Mouse (Mus musculus) forelimb bud, embryonic 11.5 days (tissue): ENCODE results near the gene Arhgap22.

ENCODE experiments used
- DNase-seq: peaks from one replicate; pipeline ENCODE4 v3.0.0-alpha.2; 2012; ENCODE audit warnings: low read depth, low spot score

Arhgap22 gene

GRCm38 (mm10) chr14:33212958-33213309 lies 892 bp upstream of the Arhgap22 start:
- DNase-seq, result no peak

- DNase-seq, result no peak
These were observed 922 bp downstream of the Arhgap22 start for GRCm38 (mm10) chr14:33214767-33215128.

- DNase-seq, result no peak
These were observed 1.3 kb downstream of the Arhgap22 start for GRCm38 (mm10) chr14:33215163-33215562.

GRCm38 (mm10) chr14:33216343-33217208 lies 2.8 kb downstream of the Arhgap22 start:
- no peak for DNase-seq

- no peak for DNase-seq
These were observed 11.4 kb downstream of the Arhgap22 start for GRCm38 (mm10) chr14:33225235-33225634.

- no peak for DNase-seq
These were observed 16.8 kb downstream of the Arhgap22 start for GRCm38 (mm10) chr14:33230672-33231071.

- DNase-seq, result no peak
These were observed 17.5 kb downstream of the Arhgap22 start for GRCm38 (mm10) chr14:33231311-33231710.

- no peak for DNase-seq
These were observed 18.2 kb downstream of the Arhgap22 start for GRCm38 (mm10) chr14:33232048-33232447.

- DNase-seq, result peak; percentile 29
These were observed 21.8 kb downstream of the Arhgap22 start for GRCm38 (mm10) chr14:33235661-33236060.

- DNase-seq, result no peak
These were observed 26.6 kb downstream of the Arhgap22 start for GRCm38 (mm10) chr14:33240400-33240799.

- no peak for DNase-seq
These were observed 29.4 kb downstream of the Arhgap22 start for GRCm38 (mm10) chr14:33243261-33243660.

- DNase-seq, result no peak
These were observed 30.7 kb downstream of the Arhgap22 start for GRCm38 (mm10) chr14:33244519-33244918.

GRCm38 (mm10) chr14:33244946-33245345 lies 31.1 kb downstream of the Arhgap22 start:
- no peak for DNase-seq

- DNase-seq, result peak; percentile 53
These were observed 32.6 kb downstream of the Arhgap22 start for GRCm38 (mm10) chr14:33246476-33246875.

GRCm38 (mm10) chr14:33247623-33248022 lies 33.8 kb downstream of the Arhgap22 start:
- DNase-seq, result peak; percentile 28

GRCm38 (mm10) chr14:33248741-33249140 lies 34.9 kb downstream of the Arhgap22 start:
- no peak for DNase-seq

- DNase-seq, result peak; percentile 32
These were observed 36.6 kb downstream of the Arhgap22 start for GRCm38 (mm10) chr14:33250215-33250939.

GRCm38 (mm10) chr14:33250956-33251745 lies 37.3 kb downstream of the Arhgap22 start:
- DNase-seq, result no peak

GRCm38 (mm10) chr14:33258256-33258655 lies 44.4 kb downstream of the Arhgap22 start:
- DNase-seq, result no peak

GRCm38 (mm10) chr14:33260131-33260530 lies 46.3 kb downstream of the Arhgap22 start:
- DNase-seq, result no peak

GRCm38 (mm10) chr14:33264795-33265194 lies 51.0 kb downstream of the Arhgap22 start:
- no peak for DNase-seq

GRCm38 (mm10) chr14:33276240-33276639 lies 62.4 kb downstream of the Arhgap22 start:
- DNase-seq, result no peak
